ENCODE assay signal across 8 mouse cellular contexts in genomic region chr9:101251644-101252337, GRCm38 (mm10). TPM values are rescaled to one million over a fixed set of nuclear protein-coding genes. Genes with fewer than 3 reads are reported as not detected.
DNase-seq lines count a peak whose midpoint lies in the region; ATAC-seq and TF ChIP-seq lines count a peak whose summit lies in the region.

Ppp2r3a (minus strand) TSS chr9:101251795.

- DNase-seq in CH12.LX (ENCODE audit: extremely low read depth): peak; percentile 80
- DNase-seq in c-Kit-positive CD71-positive TER-119-negative erythroid progenitor cells, embryonic 14.5 days (ENCODE audit: low read depth): peak; percentile 68
- DNase-seq in forebrain, embryonic 11.5 days (ENCODE audit: low spot score): peak; percentile 100
- peak; percentile 97 for DNase-seq in kidney, postnatal 25 days
- peak; percentile 90 for DNase-seq in liver, embryonic 13.5 days
- peak; percentile 96 to 98 for DNase-seq in natural killer cell, adult 2 months (ENCODE audit: low spot score in 2 of 2)

- peak within 1 kb of the TSS; percentile 56 for H3K9ac ChIP-seq in CH12.LX (ENCODE audit: insufficient read depth, low read depth)
- peak within 1 kb of the TSS; percentile 80 for H3K9ac ChIP-seq in forebrain, embryonic 11.5 days (ENCODE audit: low read length)
- H3K9ac ChIP-seq in heart, embryonic 16.5 days (ENCODE audit: low read length): peak within 1 kb of the TSS; percentile 92
- peak within 1 kb of the TSS; percentile 81 for H3K9ac ChIP-seq in liver, embryonic 13.5 days
- peak within 1 kb of the TSS; percentile 66 for H3K9ac ChIP-seq in stomach, embryonic 14.5 days (replicated peaks; ENCODE audit: low read depth, low read length)

- TF ChIP-seq CTCF in CH12.LX (conservative IDR thresholded peaks at IDR 0.05 in 1 of 2, IDR thresholded peaks at IDR 0.05 in 1 of 2; ENCODE audit: low read depth in 2 of 2, low read length in 2 of 2): no peak

- H3K27me3 ChIP-seq in CH12.LX (replicated peaks): peaks cover 3% of the 10 kb centered on the region
- no peaks in the 10 kb centered on the region for H3K27me3 ChIP-seq in forebrain, embryonic 11.5 days (ENCODE audit: control insufficient read depth, insufficient read depth, low read length)
- H3K27me3 ChIP-seq in heart, embryonic 16.5 days (ENCODE audit: control insufficient read depth, insufficient read depth, low read length): no peaks in the 10 kb centered on the region
- H3K27me3 ChIP-seq in liver, embryonic 13.5 days: no peaks in the 10 kb centered on the region
- H3K27me3 ChIP-seq in stomach, embryonic 14.5 days (ENCODE audit: control insufficient read depth, insufficient read depth, low read length): no peaks in the 10 kb centered on the region

- in situ Hi-C loops in CH12.LX (cut with MboI; ENCODE audit: low pct_ligation_motif_present, low pct_unique_long_range_greater_than_20kb, low sequenced_read_pairs): no loop called here

- no peak for TF ChIP-seq EP300 in CH12.LX (IDR thresholded peaks at IDR 0.05; ENCODE audit: low read length)

- peak; percentile 96 for ATAC-seq in forebrain, embryonic 11.5 days (replicated peaks; ENCODE audit: low FRiP score)
- ATAC-seq in heart, embryonic 16.5 days (replicated peaks; ENCODE audit: extremely low read depth, insufficient read depth, low FRiP score): peak; percentile 93
- peak; percentile 94 for ATAC-seq in liver, embryonic 13.5 days (ENCODE audit: low read depth)
- ATAC-seq in stomach, embryonic 14.5 days (ENCODE audit: insufficient number of reproducible peaks, insufficient read depth, low FRiP score, low read depth): peak; percentile 95

- H3K9me3 ChIP-seq in CH12.LX (replicated peaks; ENCODE audit: low read length): no peaks in the 10 kb centered on the region
- no peaks in the 10 kb centered on the region for H3K9me3 ChIP-seq in forebrain, embryonic 11.5 days (ENCODE audit: control insufficient read depth, low read length)
- H3K9me3 ChIP-seq in heart, embryonic 16.5 days (replicated peaks; ENCODE audit: control insufficient read depth, low read length): no peaks in the 10 kb centered on the region
- no peaks in the 10 kb centered on the region for H3K9me3 ChIP-seq in liver, embryonic 13.5 days (replicated peaks)
- H3K9me3 ChIP-seq in stomach, embryonic 14.5 days (ENCODE audit: control insufficient read depth, low read depth, low read length): no peaks in the 10 kb centered on the region

- 2% methylated on average over 32 of the region's 50 CpGs for WGBS in forebrain, embryonic 11.5 days
- 2% methylated on average over 41 of the region's 50 CpGs for WGBS in heart, embryonic 16.5 days
- WGBS in liver, embryonic 13.5 days (ENCODE audit: insufficient replicate concordance): under 1% methylated on average over 48 of the region's 50 CpGs
- 1% methylated on average over 49 of the region's 50 CpGs for WGBS in stomach, embryonic 14.5 days

- dilution Hi-C loops in CH12.LX (cut with MboI; ENCODE audit: extremely low pct_ligation_motif_present, extremely low pct_unique_long_range_greater_than_20kb, low sequenced_read_pairs): no loop called here

- peak within 1 kb of the TSS; percentile 44 to 65 (median 65) for H3K4me3 ChIP-seq in CH12.LX (replicated peaks in 1 of 3; ENCODE audit: low read depth in 2 of 3, low read length in 2 of 3, poor library complexity in 1 of 3)
- H3K4me3 ChIP-seq in forebrain, embryonic 11.5 days (ENCODE audit: low read depth, low read length): peak within 1 kb of the TSS; percentile 75
- peak within 1 kb of the TSS; percentile 92 for H3K4me3 ChIP-seq in heart, embryonic 16.5 days (ENCODE audit: low read length)
- H3K4me3 ChIP-seq in liver, embryonic 13.5 days (replicated peaks): peak within 1 kb of the TSS; percentile 77
- H3K4me3 ChIP-seq in stomach, embryonic 14.5 days (ENCODE audit: low read depth, low read length): peak within 1 kb of the TSS; percentile 77

- peak; percentile 23; the same call in 1 of the 2 replicates for TF ChIP-seq POLR2A in CH12.LX (IDR thresholded peaks at IDR 0.05; ENCODE audit: low read depth, low read length)

- H3K79me2 ChIP-seq in CH12.LX (replicated peaks; ENCODE audit: control insufficient read depth, extremely low read depth, insufficient read depth, poor library complexity, severe bottlenecking): no peaks in the 10 kb centered on the region

- H3K36me3 ChIP-seq in CH12.LX (replicated peaks in 1 of 2; ENCODE audit: control insufficient read depth in 1 of 2, insufficient read depth in 1 of 2, low read length in 1 of 2): no peaks in the 10 kb centered on the region
- H3K36me3 ChIP-seq in forebrain, embryonic 11.5 days (ENCODE audit: control insufficient read depth, insufficient read depth, low read length): no peaks in the 10 kb centered on the region
- H3K36me3 ChIP-seq in heart, embryonic 16.5 days (ENCODE audit: control insufficient read depth, insufficient read depth): no peaks in the 10 kb centered on the region
- no peaks in the 10 kb centered on the region for H3K36me3 ChIP-seq in liver, embryonic 13.5 days
- H3K36me3 ChIP-seq in stomach, embryonic 14.5 days (ENCODE audit: control insufficient read depth, insufficient read depth, low read length): no peaks in the 10 kb centered on the region

- H3K27ac ChIP-seq in CH12.LX (ENCODE audit: insufficient read depth, low read depth): no peak within 1 kb of the TSS
- peak within 1 kb of the TSS; percentile 90 for H3K27ac ChIP-seq in forebrain, embryonic 11.5 days (ENCODE audit: low read depth, low read length)
- H3K27ac ChIP-seq in heart, embryonic 16.5 days (ENCODE audit: low read length): peak within 1 kb of the TSS; percentile 99
- H3K27ac ChIP-seq in liver, embryonic 13.5 days: peak within 1 kb of the TSS; percentile 73
- H3K27ac ChIP-seq in stomach, embryonic 14.5 days (ENCODE audit: low read length): peak within 1 kb of the TSS; percentile 98

- no peaks in the 10 kb centered on the region for H3K4me1 ChIP-seq in CH12.LX (ENCODE audit: control insufficient read depth in 1 of 2, insufficient read depth in 2 of 2)
- no peaks in the 10 kb centered on the region; the same call in 1 of the 2 replicates for H3K4me1 ChIP-seq in forebrain, embryonic 11.5 days (replicated peaks; ENCODE audit: control insufficient read depth, insufficient read depth, low read length)
- peaks cover 11% of the 10 kb centered on the region for H3K4me1 ChIP-seq in heart, embryonic 16.5 days (ENCODE audit: control insufficient read depth, insufficient read depth, low read length)
- peaks cover 41% of the 10 kb centered on the region for H3K4me1 ChIP-seq in liver, embryonic 13.5 days (replicated peaks)
- H3K4me1 ChIP-seq in stomach, embryonic 14.5 days (ENCODE audit: control insufficient read depth, insufficient read depth, low read length): peaks cover 8% of the 10 kb centered on the region; the same call in 1 of the 2 replicates

- no peak for TF ChIP-seq RAD21 in CH12.LX (IDR thresholded peaks at IDR 0.05; ENCODE audit: low read depth, low read length)

- peak within 1 kb of the TSS; percentile 72 for H3K4me2 ChIP-seq in CH12.LX (ENCODE audit: insufficient read depth, low read depth, poor library complexity, severe bottlenecking)
- peak within 1 kb of the TSS; percentile 74 for H3K4me2 ChIP-seq in forebrain, embryonic 11.5 days (ENCODE audit: low read depth, low read length, severe bottlenecking)
- H3K4me2 ChIP-seq in heart, embryonic 16.5 days (ENCODE audit: low read depth, low read length): peak within 1 kb of the TSS; percentile 76
- peak within 1 kb of the TSS; percentile 97 for H3K4me2 ChIP-seq in liver, embryonic 13.5 days
- H3K4me2 ChIP-seq in stomach, embryonic 14.5 days (replicated peaks; ENCODE audit: low read depth, low read length): peak within 1 kb of the TSS; percentile 67

TF ChIP-seq in CH12.LX, 34 proteins besides CTCF, POLR2A, EP300 and RAD21:
- TF ChIP-seq ZNF384 (IDR thresholded peaks at IDR 0.05; ENCODE audit: low read depth, low read length): no peak
- TF ChIP-seq BHLHE40 (IDR thresholded peaks at IDR 0.05; ENCODE audit: low read depth, low read length): peak; percentile 54
- no peak for TF ChIP-seq CHD1 (IDR thresholded peaks at IDR 0.05; ENCODE audit: low read depth, low read length)
- no peak for TF ChIP-seq NELFE (IDR thresholded peaks at IDR 0.05; ENCODE audit: low read depth, low read length)
- no peak for TF ChIP-seq POLR2AphosphoS2 (IDR thresholded peaks at IDR 0.05; ENCODE audit: low read depth, low read length)
- TF ChIP-seq ZKSCAN1 (IDR thresholded peaks at IDR 0.05; ENCODE audit: borderline replicate concordance, low read depth, low read length): peak; percentile 83; the same call in 1 of the 2 replicates
- TF ChIP-seq USF2 (conservative IDR thresholded peaks at IDR 0.05; ENCODE audit: low read depth, low read length): no peak
- 0 out of 2 replicates have a peak, but pooled peaks have one; percentile 12 for TF ChIP-seq HCFC1 (IDR thresholded peaks at IDR 0.05; ENCODE audit: low read depth, low read length)
- TF ChIP-seq TCF12 (IDR thresholded peaks at IDR 0.05; ENCODE audit: low read depth, low read length): 0 out of 2 replicates have a peak, but pooled peaks have one; percentile 30
- no peak for TF ChIP-seq ETS1 (conservative IDR thresholded peaks at IDR 0.05; ENCODE audit: low read depth, low read length)
- TF ChIP-seq SIN3A (IDR thresholded peaks at IDR 0.05; ENCODE audit: low read length): peak; percentile 60
- TF ChIP-seq KAT2A (IDR thresholded peaks at IDR 0.05; ENCODE audit: insufficient replicate concordance, low read length): no peak
- TF ChIP-seq NRF1 (IDR thresholded peaks at IDR 0.05; ENCODE audit: low read depth, low read length): 0 out of 2 replicates have a peak, but pooled peaks have one; percentile 8

RNA-seq across cellular contexts. Expression of gene Ppp2r3a, which starts in this region (rescaled TPM):
- total RNA-seq in CH12.LX (2012; rRNA removed): 0.88 and 1.2 TPM in 2 replicates
- 1.8 TPM in 2 replicates for total RNA-seq in CH12.LX (2014; rRNA removed)
- 2.1 and 2.2 TPM in 2 replicates for polyA plus RNA-seq in CH12.LX (2012; ENCODE audit: insufficient read length, low read depth)
- polyA plus RNA-seq in forebrain, embryonic 11.5 days (2014; fragmentation: Nextera tagmentation; extraction: Ambion mirVana): 13.2 and 15.5 TPM in 2 replicates
- 88.0 and 92.6 TPM in 2 replicates for polyA plus RNA-seq in heart, embryonic 16.5 days (2015; fragmentation: Nextera tagmentation; extraction: Ambion mirVana)
- 2.2 and 2.4 TPM in 2 replicates for polyA plus RNA-seq in liver, embryonic 13.5 days (2015; fragmentation: Nextera tagmentation; extraction: Ambion mirVana)
- polyA plus RNA-seq in stomach, embryonic 14.5 days (2014; fragmentation: Nextera tagmentation; extraction: Ambion mirVana): 20.2 and 21.4 TPM in 2 replicates
